Mouse (Mus musculus): Measurements from ENCODE around the gene Spib.

- TF ChIP-seq TAL1 (IDR thresholded peaks at IDR 0.05; ENCODE audit: low read length) (no peak), GATA1 (IDR thresholded peaks at IDR 0.05; ENCODE audit: low read length) (no peak)
Observed at GRCm38 (mm10) chr7:44537009-44537408, 5.1 kb upstream of the Spib start.
